Mouse (Mus musculus) adrenal gland, adult 10 weeks (tissue): ENCODE results near the gene Mr1. TPM values are rescaled to one million over a fixed set of nuclear protein-coding genes. Genes with fewer than 3 reads are reported as not detected.

ENCODE experiments used
- polyA plus RNA-seq: library from polyadenylated mRNA; stranded (reverse); fragments of 350-450 nt; fragmentation: Illumina TruSeq; extraction: RNeasy Lipid Tissue Mini Kit (QIAGEN cat#74804); gene quantifications from one replicate; pipeline ENCODE4 v1.2.3, GENCODE M21; 2014; ENCODE audit warnings: low read depth, low replicate concordance

The Mr1 gene
- 160 TPM for polyA plus RNA-seq

DNA sequence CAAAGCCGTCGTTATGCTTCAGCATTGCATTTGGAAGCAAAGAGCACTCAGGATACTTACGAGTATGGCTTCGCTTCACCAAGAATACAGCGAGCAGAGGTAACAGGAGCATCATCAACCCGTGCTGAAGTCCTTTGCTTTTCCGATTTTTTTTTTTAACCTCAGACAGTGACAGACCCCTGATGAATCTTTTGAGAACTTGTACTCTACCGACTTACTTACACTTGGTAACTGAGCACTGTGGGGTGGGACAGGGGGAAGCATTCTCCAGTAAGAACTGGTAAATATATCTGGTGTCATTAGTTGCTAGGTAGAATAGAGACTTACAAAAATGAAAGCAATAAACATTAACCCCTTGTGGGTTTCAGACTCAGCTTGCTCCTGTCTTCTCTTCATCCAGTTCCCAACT lies at the start of gene Mr1:
TSS of gene Mr1 (minus strand) at position 243 of the 409 bp plus-strand sequence.

DNA sequence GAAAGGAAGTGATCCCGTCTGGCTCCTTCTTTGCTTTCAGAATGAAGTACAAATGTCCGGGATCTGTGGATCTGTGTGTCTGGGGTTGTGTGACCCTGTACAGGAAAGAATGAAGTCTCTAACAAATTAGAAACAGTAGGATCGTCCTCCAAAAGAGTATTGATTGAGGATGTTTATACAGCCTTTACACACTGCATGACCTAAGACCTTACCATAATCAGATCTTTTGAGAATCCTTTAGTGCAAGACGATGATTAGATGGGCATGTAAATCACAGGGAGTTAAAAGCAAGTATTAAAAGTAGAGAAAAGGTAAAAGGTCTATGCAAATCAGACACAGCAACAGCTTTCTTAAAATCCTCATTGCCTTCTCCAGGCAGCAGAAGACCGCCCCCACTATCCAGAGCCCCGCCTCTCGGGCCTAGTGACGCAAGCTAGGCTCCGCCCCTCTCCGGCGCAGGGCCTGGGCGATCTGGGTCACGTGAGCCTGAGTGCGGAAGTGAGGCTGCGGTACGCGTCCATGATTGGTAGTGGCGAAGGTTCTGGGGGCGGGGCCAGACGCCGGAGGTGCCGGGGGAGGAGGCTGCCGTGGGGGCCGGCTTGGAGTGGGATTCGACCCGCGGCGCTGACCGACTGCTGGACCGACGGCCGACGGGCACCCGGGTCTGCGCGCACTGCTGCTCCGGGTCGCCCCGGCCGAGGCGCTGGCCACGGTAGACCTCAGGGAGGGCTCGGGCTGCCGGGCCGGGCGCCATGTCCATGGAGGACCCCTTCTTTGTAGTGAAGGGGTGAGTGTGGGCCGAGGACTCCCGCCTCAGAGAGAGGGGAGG lies 11.7 kb upstream of the Mr1 start, which contains the start of gene Stx6:
TSS of gene Stx6 (plus strand) at position 575 of the 829 bp plus-strand sequence.

DNA sequence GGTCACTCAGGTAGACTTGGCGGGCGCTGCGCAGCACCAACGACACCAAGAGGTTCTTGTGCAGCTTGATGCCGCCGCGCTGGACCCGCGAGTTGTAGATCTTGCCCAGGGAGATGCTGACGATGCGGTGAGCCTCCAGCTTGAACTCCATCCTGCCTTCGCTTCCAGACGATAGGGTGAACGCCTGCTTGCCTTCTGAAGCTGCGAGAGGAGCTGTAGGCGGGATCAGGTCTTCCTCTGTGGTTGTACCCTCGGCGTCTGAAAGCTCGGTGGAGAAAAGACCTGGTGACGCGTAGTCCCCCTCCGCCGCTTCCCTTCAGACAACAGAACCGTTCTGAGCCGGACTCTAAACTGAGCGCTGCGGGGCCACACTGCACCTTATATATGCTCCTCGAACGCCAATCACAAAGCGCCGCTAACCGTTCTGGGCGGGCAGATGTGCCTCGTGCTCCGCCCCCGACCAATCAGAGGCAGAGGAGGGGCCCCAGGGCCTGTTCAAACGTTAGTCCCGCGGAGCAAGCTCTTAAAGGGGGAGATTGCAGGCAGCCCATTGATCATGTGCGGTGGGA lies 47.2 kb downstream of the Mr1 start, which contains the start of gene Ier5:
TSS of gene Ier5 (minus strand) at position 357 of the 569 bp plus-strand sequence.

Other genes with a start within 250 kb of the Mr1 start
- 11.8 TPM for gene Ier5, start 47.2 kb downstream of the Mr1 start, polyA plus RNA-seq
- 13.4 TPM for gene Stx6, start 11.9 kb upstream of the Mr1 start, polyA plus RNA-seq
- 4.9 TPM for gene BC034090, start 97.6 kb upstream of the Mr1 start, polyA plus RNA-seq